Mouse (Mus musculus): ENCODE measurements at regions not wholly inside any gene's neighbourhood (a gene's known extent, or its start where the extent isn't known, plus 50 kb on each side); places are given as distances from the start of the nearest gene placed in this dataset.
A peak's percentile ranks its signal among the peaks of the same experiment; 100 is the strongest.

GRCm38 (mm10) chr11:32978899-32979298 lies 154.5 kb upstream of the Smim23 start:
- no peak for DNase-seq (ENCODE audit: low spot score)

GRCm38 (mm10) chr11:32976572-32976971 lies 152.2 kb upstream of the Smim23 start:
- no peak for DNase-seq (ENCODE audit: low spot score)

- DNase-seq (ENCODE audit: low spot score) = no peak
These were observed 149.0 kb upstream of the Smim23 start for GRCm38 (mm10) chr11:32973453-32973852.

GRCm38 (mm10) chr11:32965418-32965817 lies 141.0 kb upstream of the Smim23 start:
- DNase-seq (ENCODE audit: low spot score) = no peak

GRCm38 (mm10) chr11:32963625-32964293 lies 139.4 kb upstream of the Smim23 start:
- DNase-seq (ENCODE audit: low spot score) = no peak

GRCm38 (mm10) chr11:32961600-32961999 lies 137.2 kb upstream of the Smim23 start:
- DNase-seq (ENCODE audit: low spot score) = no peak

- no peak for DNase-seq (ENCODE audit: low spot score)
These were observed 134.6 kb upstream of the Smim23 start for GRCm38 (mm10) chr11:32958961-32959360.

- DNase-seq (ENCODE audit: low spot score) = peak; percentile 11
These were observed 132.6 kb upstream of the Smim23 start for GRCm38 (mm10) chr11:32956993-32957392.

GRCm38 (mm10) chr11:32952271-32952670 lies 127.9 kb upstream of the Smim23 start:
- DNase-seq (ENCODE audit: low spot score) = no peak

GRCm38 (mm10) chr11:32948132-32948531 lies 123.7 kb upstream of the Smim23 start:
- DNase-seq (ENCODE audit: low spot score) = no peak

GRCm38 (mm10) chr11:32946481-32947001 lies 122.1 kb upstream of the Smim23 start:
- no peak for DNase-seq (ENCODE audit: low spot score)

GRCm38 (mm10) chr11:32945071-32945470 lies 120.7 kb upstream of the Smim23 start:
- no peak for DNase-seq (ENCODE audit: low spot score)

GRCm38 (mm10) chr11:32941331-32942009 lies 117.1 kb upstream of the Smim23 start:
- DNase-seq (ENCODE audit: low spot score) = no peak

GRCm38 (mm10) chr11:32939102-32939501 lies 114.7 kb upstream of the Smim23 start:
- no peak for DNase-seq (ENCODE audit: low spot score)

GRCm38 (mm10) chr11:32937167-32937566 lies 112.8 kb upstream of the Smim23 start:
- DNase-seq (ENCODE audit: low spot score) = no peak

- DNase-seq (ENCODE audit: low spot score) = no peak
These were observed 107.5 kb upstream of the Smim23 start for GRCm38 (mm10) chr11:32931928-32932327.

- DNase-seq (ENCODE audit: low spot score) = no peak
These were observed 106.6 kb upstream of the Smim23 start for GRCm38 (mm10) chr11:32931018-32931417.

- no peak for DNase-seq (ENCODE audit: low spot score)
These were observed 104.4 kb upstream of the Smim23 start for GRCm38 (mm10) chr11:32928837-32929236.

- DNase-seq (ENCODE audit: low spot score) = peak; percentile 28
These were observed 101.2 kb upstream of the Smim23 start for GRCm38 (mm10) chr11:32925421-32926271.

- DNase-seq (ENCODE audit: low spot score) = no peak
These were observed 100.5 kb upstream of the Smim23 start for GRCm38 (mm10) chr11:32924932-32925331.

- DNase-seq (ENCODE audit: low spot score) = no peak
These were observed 88.7 kb upstream of the Smim23 start for GRCm38 (mm10) chr11:32913071-32913470.

GRCm38 (mm10) chr11:32911791-32912190 lies 87.4 kb upstream of the Smim23 start:
- no peak for DNase-seq (ENCODE audit: low spot score)
